Mouse (Mus musculus): ENCODE measurements around the gene Prdm8. TPM values are rescaled to one million over a fixed set of nuclear protein-coding genes. Genes with fewer than 3 reads are reported as not detected.

Prdm8 gene
- polyA plus RNA-seq, 1 experiment from 2014 or later = not detected

Other genes with a start within 250 kb of the Prdm8 start
- gene Antxr2, start 136.2 kb upstream of the Prdm8 start, polyA plus RNA-seq (2015; fragmentation: Nextera tagmentation; extraction: Ambion mirVana) = 6.5 and 7.0 TPM in 2 replicates
- gene Fgf5, start 87.0 kb downstream of the Prdm8 start, polyA plus RNA-seq (2015; fragmentation: Nextera tagmentation; extraction: Ambion mirVana) = 0.05 TPM in 1 of 2 replicates, not detected in the other
- 0.40 and 0.55 TPM in 2 replicates for gene Cfap299, start 162.1 kb downstream of the Prdm8 start, polyA plus RNA-seq (2015; fragmentation: Nextera tagmentation; extraction: Ambion mirVana)